Mouse (Mus musculus) liver, adult 2 months (tissue): ENCODE measurements around the gene Itga4. TPM values are rescaled to one million over a fixed set of nuclear protein-coding genes. Genes with fewer than 3 reads are reported as not detected.

Source experiments
- DNase-seq: peaks from one replicate; pipeline ENCODE4 v3.0.0-alpha.2; 2011; ENCODE audit warnings: low read depth, low spot score; ENCODE audit errors: extremely low read depth
- H3K27ac ChIP-seq: fragments of 200-500 bp; replicated peaks from 2 replicates; pipeline ENCODE4 v1.5.1; 2012; ENCODE audit warnings: low read depth, mild to moderate bottlenecking, control low read depth, inconsistent platforms, low read length; ENCODE audit not compliant: insufficient read depth
- H3K27me3 ChIP-seq: fragments of 200-500 bp; 2 replicates; pipeline ENCODE4 v1.6.1; 2012; ENCODE audit warnings: mild to moderate bottlenecking, moderate library complexity, low read length, inconsistent platforms; ENCODE audit not compliant: control insufficient read depth, insufficient read depth
- H3K36me3 ChIP-seq: fragments of 200-500 bp; 2 replicates; pipeline ENCODE4 v1.6.1; 2012; ENCODE audit warnings: low read length, inconsistent platforms; ENCODE audit not compliant: control insufficient read depth, insufficient read depth
- H3K4me1 ChIP-seq: fragments of 200-500 bp; 2 replicates; pipeline ENCODE4 v1.6.1; 2011; ENCODE audit warnings: low read length; ENCODE audit not compliant: control insufficient read depth, insufficient read depth
- H3K4me3 ChIP-seq: fragments of 200-500 bp; 2 replicates; pipeline ENCODE4 v1.5.1; 2011; ENCODE audit warnings: low read depth, mild to moderate bottlenecking, control low read depth, low read length, moderate library complexity; ENCODE audit not compliant: insufficient read depth
- H3K79me2 ChIP-seq: fragments of 200-500 bp; 2 replicates; pipeline ENCODE4 v1.6.1; 2012; ENCODE audit warnings: inconsistent platforms, mild to moderate bottlenecking, low read length, moderate library complexity; ENCODE audit not compliant: control insufficient read depth, insufficient read depth
- H3K9ac ChIP-seq: fragments of 200-500 bp; 2 replicates; pipeline ENCODE4 v1.6.1; 2012; ENCODE audit warnings: low read depth, mild to moderate bottlenecking, control low read depth, inconsistent platforms, low read length
- CTCF ChIP-seq: fragments of 200-500 bp; IDR thresholded peaks from 2 replicates; pipeline ENCODE4 v1.5.1; 2011; ENCODE audit warnings: low read depth, low read length, control low read depth
- POLR2A ChIP-seq: fragments of 200-500 bp; IDR thresholded peaks from 2 replicates; pipeline ENCODE4 v1.6.1; 2011; ENCODE audit warnings: low read length, control low read depth; ENCODE audit not compliant: insufficient read depth; ENCODE audit errors: extremely low read depth
- WGBS: fragments of 180-500 bp; shearing (Covaris S2); methylation state at CpG from one replicate; pipeline ENCODE4 v1.1.7; 2018; 5-methylcytosine and 5-hydroxymethylcytosine counted together
- polyA plus RNA-seq: library from polyadenylated mRNA; depleted of rRNA; stranded (reverse); fragments of >200 nt; gene quantifications from 2 replicates; pipeline ENCODE4 v1.2.3, GENCODE M21; 2012
- total RNA-seq: library from RNA; depleted of rRNA; stranded (reverse); fragments of >200 nt; gene quantifications from 2 replicates; pipeline ENCODE4 v1.2.3, GENCODE M21; 2014

Gene Itga4
- total and polyA plus RNA-seq, 2 experiments: 0.48 to 2.0 TPM

- TF ChIP-seq POLR2A (no peak), CTCF (no peak)
- Histone ChIP-seq H3K4me3 (no peak overlapping the region), H3K27me3 (no peaks in the 10 kb centered on the region), H3K79me2 (no peaks in the 10 kb centered on the region), H3K9ac (no peak overlapping the region), H3K27ac (no peak overlapping the region), H3K36me3 (no peaks in the 10 kb centered on the region), H3K4me1 (no peaks in the 10 kb centered on the region)
- DNase-seq: no peak
- WGBS: 66% methylated on average over 5 of the region's 5 CpGs
Observed at GRCm38 (mm10) chr2:79248283-79248682, 6.9 kb upstream of the Itga4 start.

GRCm38 (mm10) chr2:79250510-79250909 is 4.7 kb upstream of the Itga4 start:
- no peak for DNase-seq
- Histone ChIP-seq H3K4me3 (no peak overlapping the region), H3K79me2 (no peaks in the 10 kb centered on the region), H3K4me1 (no peaks in the 10 kb centered on the region; the same call in 1 of the 2 replicates), H3K27ac (no peak overlapping the region), H3K27me3 (no peaks in the 10 kb centered on the region), H3K36me3 (no peaks in the 10 kb centered on the region), H3K9ac (no peak overlapping the region)
- WGBS: 43% methylated on average over 1 of the region's 1 CpGs
- TF ChIP-seq CTCF: no peak
- TF ChIP-seq POLR2A: no peak

GRCm38 (mm10) chr2:79253754-79254197 is 1.4 kb upstream of the Itga4 start:
- 62% methylated on average over 8 of the region's 8 CpGs for WGBS
- no peak for DNase-seq
- TF ChIP-seq CTCF: no peak
- no peak for TF ChIP-seq POLR2A
- Histone ChIP-seq H3K27ac (peak overlapping the region; percentile 29; the same call in 1 of the 2 replicates), H3K4me3 (no peak overlapping the region), H3K4me1 (no peaks in the 10 kb centered on the region; the same call in 1 of the 2 replicates), H3K79me2 (no peaks in the 10 kb centered on the region), H3K27me3 (no peaks in the 10 kb centered on the region), H3K36me3 (no peaks in the 10 kb centered on the region), H3K9ac (no peak overlapping the region)

- no peak for TF ChIP-seq CTCF
- no peak for TF ChIP-seq POLR2A
- DNase-seq: peak; percentile 49
- Histone ChIP-seq H3K36me3 (no peaks in the 10 kb centered on the region), H3K4me1 (no peaks in the 10 kb centered on the region; the same call in 1 of the 2 replicates), H3K9ac (no peak overlapping the region), H3K79me2 (no peaks in the 10 kb centered on the region), H3K27me3 (no peaks in the 10 kb centered on the region), H3K4me3 (no peak overlapping the region), H3K27ac (peak overlapping the region; percentile 48)
- 76% methylated on average over 3 of the region's 3 CpGs for WGBS
Observed at GRCm38 (mm10) chr2:79254588-79255191, 536 bp upstream of the Itga4 start.

GRCm38 (mm10) chr2:79256001-79256339 is 744 bp downstream of the Itga4 start:
- Histone ChIP-seq H3K4me3 (peak overlapping the region; percentile 61), H3K4me1 (no peaks in the 10 kb centered on the region; the same call in 1 of the 2 replicates), H3K36me3 (no peaks in the 10 kb centered on the region), H3K9ac (peak overlapping the region; percentile 40), H3K27me3 (no peaks in the 10 kb centered on the region), H3K79me2 (no peaks in the 10 kb centered on the region), H3K27ac (peak overlapping the region; percentile 39)
- 19% methylated on average over 7 of the region's 7 CpGs for WGBS
- DNase-seq: no peak
- TF ChIP-seq POLR2A (no peak), CTCF (no peak)

GRCm38 (mm10) chr2:79256376-79256775 is 1.1 kb downstream of the Itga4 start:
- Histone ChIP-seq H3K9ac (no peak overlapping the region; the same call in 1 of the 2 replicates), H3K4me1 (no peaks in the 10 kb centered on the region; the same call in 1 of the 2 replicates), H3K27ac (peak overlapping the region; percentile 39), H3K79me2 (no peaks in the 10 kb centered on the region), H3K27me3 (no peaks in the 10 kb centered on the region), H3K4me3 (peak overlapping the region; percentile 61; the same call in 1 of the 2 replicates), H3K36me3 (no peaks in the 10 kb centered on the region)
- no peak for DNase-seq
- TF ChIP-seq POLR2A (no peak), CTCF (no peak)
- WGBS: 74% methylated on average over 1 of the region's 1 CpGs
